Mouse (Mus musculus) stomach, embryonic 14.5 days (tissue): ENCODE results near the gene Psma6. TPM values are rescaled to one million over a fixed set of nuclear protein-coding genes. Genes with fewer than 3 reads are reported as not detected.

Source experiments
- ATAC-seq: fragments of 200-750 bp; cut with Nextera tagmentation; 2 replicates; pipeline ENCODE4 v1.8.0; 2017; ENCODE audit warnings: low read depth, moderate TSS enrichment; ENCODE audit not compliant: insufficient number of reproducible peaks, insufficient read depth, low FRiP score
- H3K27ac ChIP-seq: fragments of 300-500 bp; sonication (generic); 2 replicates; pipeline ENCODE4 v1.5.1; 2014; ENCODE audit warnings: mild to moderate bottlenecking, low read length, moderate library complexity, mixed read lengths
- H3K27me3 ChIP-seq: fragments of 300-500 bp; sonication (generic); 2 replicates; pipeline ENCODE4 v1.6.1; 2014; ENCODE audit warnings: low read length, control low read depth, mixed read lengths; ENCODE audit not compliant: control insufficient read depth, insufficient read depth
- H3K36me3 ChIP-seq: fragments of 300-500 bp; sonication (generic); 2 replicates; pipeline ENCODE4 v1.6.1; 2014; ENCODE audit warnings: mild to moderate bottlenecking, control low read depth, low read length, moderate library complexity, mixed read lengths; ENCODE audit not compliant: control insufficient read depth, insufficient read depth
- H3K4me1 ChIP-seq: fragments of 300-500 bp; sonication (generic); 2 replicates; pipeline ENCODE4 v1.6.1; 2014; ENCODE audit warnings: low read length, control low read depth, mixed read lengths; ENCODE audit not compliant: control insufficient read depth, insufficient read depth
- H3K4me2 ChIP-seq: fragments of 300-500 bp; sonication (generic); replicated peaks from 2 replicates; pipeline ENCODE4 v1.6.1; 2014; ENCODE audit warnings: low read depth, low read length, control low read depth
- H3K4me3 ChIP-seq: fragments of 300-500 bp; sonication (generic); 2 replicates; pipeline ENCODE4 v1.5.1; 2014; ENCODE audit warnings: low read depth, low read length, control low read depth
- H3K9ac ChIP-seq: fragments of 300-500 bp; sonication (generic); replicated peaks from 2 replicates; pipeline ENCODE4 v1.6.1; 2014; ENCODE audit warnings: low read depth, mild to moderate bottlenecking, control low read depth, low read length, moderate library complexity, mixed read lengths
- H3K9me3 ChIP-seq: fragments of 300-500 bp; sonication (generic); 2 replicates; pipeline ENCODE4 v1.6.1; 2016; ENCODE audit warnings: low read depth, low read length, control low read depth; ENCODE audit not compliant: control insufficient read depth
- WGBS: fragments of 180-500 bp; shearing (Covaris S2); extraction: QIAGEN DNeasy Blood & Tissue Kit; methylation state at CpG from one replicate; pipeline ENCODE4 v1.1.7; 2014; 5-methylcytosine and 5-hydroxymethylcytosine counted together
- polyA plus RNA-seq: library from polyadenylated mRNA; unstranded; fragments of >200 nt; fragmentation: Nextera tagmentation; extraction: Ambion mirVana; gene quantifications from 2 replicates; pipeline ENCODE4 v1.2.1, GENCODE M21; 2014

Gene Psma6
- polyA plus RNA-seq, 1 experiment from 2014 or later = 421 TPM

DNA sequence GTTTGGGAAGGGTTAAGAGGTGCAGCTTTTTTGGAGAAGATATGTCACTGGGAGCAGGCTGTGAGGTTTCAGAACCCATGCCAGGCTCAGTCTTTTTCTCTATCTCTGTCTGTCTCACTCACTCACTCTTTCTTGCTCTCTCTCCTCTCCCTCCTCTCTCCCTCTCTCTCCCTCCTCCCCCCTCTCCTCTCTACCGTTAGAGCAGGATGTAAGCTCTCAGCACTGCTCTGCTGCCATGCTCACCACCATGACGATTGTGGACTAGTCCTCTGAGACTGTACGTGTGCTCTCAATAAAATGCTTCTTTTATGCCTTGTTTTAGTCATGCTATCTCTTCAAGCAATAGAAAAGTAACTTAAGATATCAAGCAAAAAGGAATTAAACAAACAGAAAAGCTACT, 38.0 kb downstream of the Psma6 start:
- Histone ChIP-seq H3K4me1 (no peaks in the 10 kb centered on the region), H3K9me3 (no peaks in the 10 kb centered on the region), H3K27ac (no peak overlapping the region), H3K4me3 (no peak overlapping the region), H3K36me3 (peaks cover 31% of the 10 kb centered on the region), H3K4me2 (no peak overlapping the region), H3K9ac (no peak overlapping the region), H3K27me3 (no peaks in the 10 kb centered on the region)
- ATAC-seq = no peak
- WGBS = 24% methylated on average over 3 of the region's 3 CpGs

DNA sequence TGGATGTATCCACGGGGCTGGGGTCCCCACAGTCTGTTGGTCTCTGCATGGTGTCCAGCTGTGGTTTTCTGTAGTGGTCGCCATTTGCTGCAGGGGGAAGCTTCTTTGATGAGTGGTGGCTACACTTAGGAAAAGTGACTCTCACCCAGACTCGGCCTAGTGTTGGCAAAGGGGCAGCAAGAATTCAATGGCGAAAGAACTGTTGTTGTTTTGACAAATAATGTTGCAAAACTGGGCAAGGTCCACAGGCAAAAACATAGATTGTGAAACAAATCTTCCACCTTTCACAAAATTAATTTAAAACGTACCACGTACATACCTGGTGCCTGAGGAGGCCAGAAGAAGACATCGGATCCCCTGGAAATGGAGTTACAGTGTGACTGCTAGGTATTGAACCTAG, 42.3 kb downstream of the Psma6 start:
- H3K9ac ChIP-seq = no peak overlapping the region
- no peak overlapping the region for H3K4me3 ChIP-seq
- no peaks in the 10 kb centered on the region for H3K36me3 ChIP-seq
- 88% methylated on average over 7 of the region's 7 CpGs for WGBS
- H3K9me3 ChIP-seq = no peaks in the 10 kb centered on the region
- no peak for ATAC-seq
- no peak overlapping the region for H3K27ac ChIP-seq
- no peak overlapping the region for H3K4me2 ChIP-seq
- no peaks in the 10 kb centered on the region for H3K27me3 ChIP-seq
- no peaks in the 10 kb centered on the region for H3K4me1 ChIP-seq

DNA sequence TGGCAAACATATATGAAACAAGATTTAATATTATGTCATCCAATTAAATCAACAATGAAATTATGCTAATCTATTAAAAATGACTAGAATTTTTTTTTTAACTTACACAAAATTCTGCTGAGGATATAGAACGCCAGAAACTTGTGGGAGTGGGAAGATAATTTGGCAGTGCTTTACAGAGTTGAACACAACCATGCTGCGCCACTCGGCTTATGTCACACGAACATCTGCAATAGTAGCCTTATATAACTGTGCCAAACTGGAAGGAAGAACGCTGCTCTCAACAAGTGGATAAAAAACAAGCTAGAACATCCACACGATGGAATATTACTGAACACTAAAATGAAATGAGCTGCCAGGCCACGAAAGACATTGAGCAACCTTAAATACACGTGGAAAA, 45.2 kb downstream of the Psma6 start:
- Histone ChIP-seq H3K4me3 (no peak overlapping the region), H3K27me3 (no peaks in the 10 kb centered on the region), H3K27ac (no peak overlapping the region), H3K4me1 (no peaks in the 10 kb centered on the region), H3K9me3 (no peaks in the 10 kb centered on the region), H3K36me3 (no peaks in the 10 kb centered on the region), H3K4me2 (no peak overlapping the region), H3K9ac (no peak overlapping the region)
- WGBS = 80% methylated on average over 8 of the region's 8 CpGs
- no peak for ATAC-seq

DNA sequence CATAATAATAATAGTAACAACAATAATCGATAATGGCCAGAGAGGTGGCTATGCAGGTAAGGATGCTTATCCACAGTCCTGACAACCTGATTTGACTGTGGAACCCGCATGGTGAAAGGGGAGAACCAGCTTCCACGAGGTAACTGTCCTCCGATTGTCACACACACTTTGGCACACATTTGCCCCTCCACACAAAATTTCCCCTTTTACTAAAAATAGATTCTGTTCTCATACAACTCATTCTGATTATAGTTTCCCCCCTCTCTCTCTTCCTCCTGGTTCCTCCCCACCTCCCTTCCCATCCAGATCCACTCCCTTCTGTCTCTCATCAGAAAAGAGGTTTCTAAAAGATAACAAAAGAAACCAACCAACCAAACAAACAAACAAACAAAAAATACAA, 45.9 kb downstream of the Psma6 start:
- H3K4me3 ChIP-seq = no peak overlapping the region
- no peaks in the 10 kb centered on the region for H3K4me1 ChIP-seq
- 90% methylated on average over 4 of the region's 4 CpGs for WGBS
- no peaks in the 10 kb centered on the region for H3K9me3 ChIP-seq
- ATAC-seq = no peak
- H3K27ac ChIP-seq = no peak overlapping the region
- H3K4me2 ChIP-seq = no peak overlapping the region
- no peak overlapping the region for H3K9ac ChIP-seq
- no peaks in the 10 kb centered on the region for H3K36me3 ChIP-seq
- H3K27me3 ChIP-seq = no peaks in the 10 kb centered on the region

DNA sequence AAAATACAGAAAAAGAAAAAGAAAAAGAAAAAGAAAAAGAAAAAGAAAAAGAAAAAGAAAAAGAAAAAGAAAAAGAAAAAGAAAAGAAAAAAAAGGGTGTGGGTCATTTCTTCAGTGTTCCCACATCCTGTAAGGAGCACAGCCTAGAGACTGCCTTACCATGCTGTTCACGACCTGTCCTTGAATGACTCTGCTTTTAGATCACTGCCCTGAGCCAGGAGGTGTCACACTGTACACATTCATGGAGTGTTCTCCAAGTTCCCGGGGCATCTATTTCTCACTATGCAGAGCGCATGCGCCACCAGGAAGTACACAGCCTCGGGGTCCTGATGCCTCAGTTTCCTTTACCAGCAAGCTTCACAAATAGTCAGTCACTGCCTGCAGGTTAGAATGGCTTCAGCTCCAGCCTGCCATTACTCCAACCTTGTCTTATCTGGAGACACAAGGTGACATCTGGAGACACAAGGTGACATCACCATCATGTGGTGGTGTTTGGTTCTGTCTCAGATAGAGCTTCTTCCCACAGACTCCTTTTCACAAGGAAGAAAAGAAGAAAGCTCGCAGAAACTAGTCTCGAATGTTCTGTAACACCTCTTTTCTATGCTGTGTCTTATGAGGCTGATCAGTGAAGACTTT, 48.4 kb downstream of the Psma6 start:
- Histone ChIP-seq H3K27ac (no peak overlapping the region), H3K4me1 (peaks cover 8% of the 10 kb centered on the region), H3K4me3 (no peak overlapping the region), H3K27me3 (no peaks in the 10 kb centered on the region), H3K36me3 (no peaks in the 10 kb centered on the region), H3K9ac (no peak overlapping the region), H3K4me2 (no peak overlapping the region), H3K9me3 (no peaks in the 10 kb centered on the region)
- no peak for ATAC-seq
- WGBS = 87% methylated on average over 7 of the region's 7 CpGs

DNA sequence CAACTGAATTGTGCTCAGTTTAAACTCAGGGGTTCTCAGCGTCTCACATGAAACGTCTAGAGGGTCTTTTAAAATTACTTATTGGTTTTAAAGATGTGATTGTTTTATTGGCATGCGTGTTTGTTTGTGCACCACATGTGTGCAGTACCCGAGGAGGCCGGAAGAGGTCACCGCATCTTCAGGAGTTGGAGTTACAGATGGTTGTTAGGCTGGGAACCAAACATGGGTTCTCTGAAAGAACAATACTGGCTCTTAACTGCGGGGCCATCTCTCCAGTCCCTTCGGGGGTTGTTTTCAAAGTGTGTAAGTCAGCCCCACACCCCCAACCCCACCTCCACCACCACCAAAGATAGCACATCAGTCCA, 48.9 kb downstream of the Psma6 start:
- H3K27ac ChIP-seq = no peak overlapping the region
- H3K9ac ChIP-seq = no peak overlapping the region
- H3K4me1 ChIP-seq = peaks cover 10% of the 10 kb centered on the region
- WGBS = 90% methylated on average over 8 of the region's 8 CpGs
- no peaks in the 10 kb centered on the region for H3K36me3 ChIP-seq
- ATAC-seq = no peak
- H3K9me3 ChIP-seq = no peaks in the 10 kb centered on the region
- H3K4me2 ChIP-seq = no peak overlapping the region
- H3K27me3 ChIP-seq = no peaks in the 10 kb centered on the region
- no peak overlapping the region for H3K4me3 ChIP-seq

DNA sequence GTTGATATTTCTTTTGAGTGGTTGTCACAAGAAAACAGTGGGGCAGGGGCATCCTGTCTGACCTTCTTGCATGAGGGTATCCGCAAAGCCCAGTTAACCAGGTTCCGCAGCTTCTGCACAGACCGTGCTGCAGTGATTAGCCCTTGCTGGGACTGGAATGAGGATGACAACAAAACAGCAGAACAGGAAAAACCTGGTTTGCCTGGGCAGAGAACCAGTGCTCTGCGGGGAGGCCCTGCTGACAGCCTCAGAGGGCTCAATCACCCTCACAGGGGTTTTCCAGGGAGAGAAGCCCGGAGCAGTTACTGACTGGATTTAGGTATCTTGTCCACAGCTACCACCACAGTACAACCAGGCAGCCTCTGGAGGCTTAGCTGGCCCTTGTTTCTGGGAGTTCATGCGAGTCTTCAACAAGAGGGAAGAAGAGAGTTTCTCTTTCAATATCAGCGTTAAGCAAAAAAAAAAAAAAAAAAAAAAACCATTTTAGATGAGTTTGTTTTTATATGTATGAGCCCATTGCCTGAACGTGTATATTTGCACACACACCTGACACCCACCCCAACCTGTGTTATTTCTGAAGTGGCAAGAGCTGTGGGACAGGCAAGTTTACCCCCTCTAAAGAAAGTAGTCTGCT, 49.9 kb downstream of the Psma6 start:
- peak; percentile 53; the same call in 1 of the 2 replicates for ATAC-seq
- Histone ChIP-seq H3K4me2 (no peak overlapping the region), H3K4me1 (peaks cover 17% of the 10 kb centered on the region), H3K27ac (peak overlapping the region; percentile 27; the same call in 1 of the 2 replicates), H3K9me3 (no peaks in the 10 kb centered on the region), H3K4me3 (no peak overlapping the region), H3K36me3 (no peaks in the 10 kb centered on the region), H3K9ac (no peak overlapping the region), H3K27me3 (no peaks in the 10 kb centered on the region)
- 45% methylated on average over 8 of the region's 8 CpGs for WGBS

DNA sequence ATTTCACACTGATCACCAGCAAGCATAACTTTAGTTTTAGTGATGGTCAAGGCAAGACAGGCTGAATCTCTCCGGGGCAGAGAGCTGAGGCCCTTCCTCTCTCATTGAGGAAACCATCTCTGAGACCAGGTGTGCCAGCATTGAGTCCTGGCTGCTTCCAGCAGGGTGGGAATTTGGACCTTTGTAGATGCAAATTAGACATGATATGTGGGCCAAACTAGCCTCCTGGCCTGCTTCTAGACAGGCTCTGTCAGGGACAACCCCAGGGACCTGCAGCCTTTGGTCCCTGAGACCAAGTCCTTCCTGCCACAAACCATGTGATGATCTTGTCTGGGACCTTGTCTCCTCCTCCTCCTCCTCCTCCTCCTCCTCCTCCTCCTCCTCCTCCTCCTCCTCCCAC, 51.1 kb downstream of the Psma6 start:
- peaks cover 18% of the 10 kb centered on the region for H3K4me1 ChIP-seq
- no peak for ATAC-seq
- H3K27ac ChIP-seq = no peak overlapping the region
- no peaks in the 10 kb centered on the region for H3K27me3 ChIP-seq
- no peak overlapping the region for H3K4me3 ChIP-seq
- H3K36me3 ChIP-seq = no peaks in the 10 kb centered on the region
- WGBS = 88% methylated on average over 1 of the region's 1 CpGs
- H3K9ac ChIP-seq = no peak overlapping the region
- no peak overlapping the region for H3K4me2 ChIP-seq
- H3K9me3 ChIP-seq = no peaks in the 10 kb centered on the region
